Mouse (Mus musculus): Measurements from ENCODE around the gene Zfp473. TPM values are rescaled to one million over a fixed set of nuclear protein-coding genes. Genes with fewer than 3 reads are reported as not detected.

Zfp473 gene
- total RNA-seq, 4 experiments from 2014 or later = 0.23 to 0.55 (median 0.42) TPM

Other genes starting within 250 kb of the Zfp473 start
- gene Mybpc2, start 226.4 kb downstream of the Zfp473 start, total RNA-seq (2022) = 1 to 10 TPM in 2 of 4 experiments, under 1 TPM in 2; 0.63 to 2.2 (median 1.4) TPM
- gene Spib, start 219.0 kb downstream of the Zfp473 start, total RNA-seq (2022) = under 1 TPM in 1 of 4 experiments, not detected in 3; 0.22 TPM
- gene Pold1, start 202.2 kb downstream of the Zfp473 start, total RNA-seq (2022) = 10 to 100 TPM; 10.5 to 13.8 (median 12.8) TPM
- gene Nr1h2, start 197.1 kb downstream of the Zfp473 start, total RNA-seq (2022) = 10 to 100 TPM; 61.1 to 71.4 (median 64.3) TPM
- gene Napsa, start 178.7 kb downstream of the Zfp473 start, total RNA-seq (2022) = not detected
- gene Kcnc3, start 160.4 kb downstream of the Zfp473 start, total RNA-seq (2022) = 10 to 100 TPM; 85.4 to 98.3 (median 97.3) TPM
- 10 to 100 TPM; 26.2 to 34.1 (median 29.1) TPM for gene Myh14, start 80.2 kb downstream of the Zfp473 start, total RNA-seq (2022)
- not detected for gene Izumo2, start 42.3 kb downstream of the Zfp473 start, total RNA-seq (2022)
- gene Vrk3, start 2.6 kb downstream of the Zfp473 start, total RNA-seq (2022) = 10 to 100 TPM; 26.8 to 33.5 (median 30.9) TPM
- 10 to 100 TPM; 28.7 to 31.4 (median 30.2) TPM for gene Nup62, start 65.0 kb upstream of the Zfp473 start, total RNA-seq (2022)
- gene Il4i1, start 65.3 kb upstream of the Zfp473 start, total RNA-seq (2022) = 1 to 10 TPM; 2.1 to 8.4 (median 5.8) TPM
- gene Atf5, start 65.6 kb upstream of the Zfp473 start, total RNA-seq (2022) = 10 to 100 TPM; 23.8 to 26.8 (median 24.2) TPM
- 10 to 100 TPM; 53.8 to 68.8 (median 64.7) TPM for gene Akt1s1, start 97.9 kb upstream of the Zfp473 start, total RNA-seq (2022)
- 10 to 100 TPM; 76.4 to 88.3 (median 82.2) TPM for gene Tbc1d17, start 98.0 kb upstream of the Zfp473 start, total RNA-seq (2022)
- 10 to 100 TPM; 23.9 to 27.0 (median 24.4) TPM for gene Pnkp, start 106.1 kb upstream of the Zfp473 start, total RNA-seq (2022)
- gene Ptov1, start 118.7 kb upstream of the Zfp473 start, total RNA-seq (2022) = 100 to 1,000 TPM; 277 to 305 (median 293) TPM
- 10 to 100 TPM; 80.5 to 97.9 (median 88.4) TPM for gene Med25, start 141.7 kb upstream of the Zfp473 start, total RNA-seq (2022)
- gene Fuz, start 145.0 kb upstream of the Zfp473 start, total RNA-seq (2022) = 10 to 100 TPM; 21.8 to 28.6 (median 24.0) TPM
- 100 to 1,000 TPM; 312 to 359 (median 323) TPM for gene Ap2a1, start 178.4 kb upstream of the Zfp473 start, total RNA-seq (2022)
- gene Tsks, start 192.2 kb upstream of the Zfp473 start, total RNA-seq (2022) = 1 to 10 TPM; 2.0 to 2.5 (median 2.2) TPM
- gene Cpt1c, start 223.8 kb upstream of the Zfp473 start, total RNA-seq (2022) = 100 to 1,000 TPM in 1 of 4 experiments, 10 to 100 TPM in 3; 95.5 to 101 (median 98.3) TPM
- gene Prmt1, start 235.5 kb upstream of the Zfp473 start, total RNA-seq (2022) = 100 to 1,000 TPM; 153 to 178 (median 175) TPM
- gene Irf3, start 246.6 kb upstream of the Zfp473 start, total RNA-seq (2022) = 10 to 100 TPM; 23.6 to 42.1 (median 32.8) TPM
- 1 to 10 TPM; 2.3 to 5.1 (median 2.8) TPM for gene Bcl2l12, start 247.7 kb upstream of the Zfp473 start, total RNA-seq (2022)